Mouse (Mus musculus) forebrain, postnatal 0 days (tissue): ENCODE results near the gene Tcf25. TPM values are rescaled to one million over a fixed set of nuclear protein-coding genes. Genes with fewer than 3 reads are reported as not detected.

Experiments
- ATAC-seq: fragments of 200-750 bp; cut with Nextera tagmentation; 2 replicates; pipeline ENCODE4 v1.8.0; 2017; ENCODE audit warnings: mild to moderate bottlenecking, moderate library complexity
- DNase-seq: peaks from one replicate; pipeline ENCODE4 v3.0.0-alpha.2; 2015
- H3K27ac ChIP-seq: fragments of 300-500 bp; sonication (generic); 2 replicates; pipeline ENCODE4 v1.5.1; 2014; ENCODE audit warnings: low read depth, mild to moderate bottlenecking, antibody characterized with exemption, low read length, moderate library complexity, mixed read lengths
- H3K27me3 ChIP-seq: fragments of 300-500 bp; sonication (generic); 2 replicates; pipeline ENCODE4 v1.6.1; 2014; ENCODE audit warnings: mild to moderate bottlenecking, low read length, mixed read lengths; ENCODE audit not compliant: insufficient read depth
- H3K36me3 ChIP-seq: fragments of 300-500 bp; sonication (generic); 2 replicates; pipeline ENCODE4 v1.6.1; 2014; ENCODE audit warnings: mild to moderate bottlenecking, moderate library complexity; ENCODE audit not compliant: insufficient read depth
- H3K4me1 ChIP-seq: fragments of 300-500 bp; sonication (generic); 2 replicates; pipeline ENCODE4 v1.6.1; 2014; ENCODE audit warnings: antibody characterized with exemption; ENCODE audit not compliant: insufficient read depth
- H3K4me2 ChIP-seq: fragments of 300-500 bp; sonication (generic); 2 replicates; pipeline ENCODE4 v1.6.1; 2014; ENCODE audit warnings: low read depth, mild to moderate bottlenecking, moderate library complexity
- H3K4me3 ChIP-seq: fragments of 300-500 bp; sonication (generic); 2 replicates; pipeline ENCODE4 v1.5.1; 2014; ENCODE audit warnings: low read depth, low read length, mixed read lengths
- H3K9ac ChIP-seq: fragments of 300-500 bp; sonication (generic); 2 replicates; pipeline ENCODE4 v1.6.1; 2014; ENCODE audit warnings: mild to moderate bottlenecking
- H3K9me3 ChIP-seq: fragments of 300-500 bp; sonication (generic); 2 replicates; pipeline ENCODE4 v1.6.1; 2016; ENCODE audit warnings: low read length
- CTCF ChIP-seq: sonication (generic); IDR thresholded peaks from 2 replicates; pipeline ENCODE4 v1.5.1; 2016; ENCODE audit warnings: antibody characterized with exemption, control low read depth, low read depth
- WGBS: fragments of 180-500 bp; shearing (Covaris S2); extraction: QIAGEN DNeasy Blood & Tissue Kit; methylation state at CpG from one replicate; pipeline ENCODE4 v1.1.7; 2014; 5-methylcytosine and 5-hydroxymethylcytosine counted together
- polyA plus RNA-seq: library from polyadenylated mRNA; unstranded; fragments of >200 nt; fragmentation: Nextera tagmentation; extraction: Ambion mirVana; gene quantifications from 2 replicates; pipeline ENCODE4 v1.2.1, GENCODE M21; 2015
- total RNA-seq: library from RNA; depleted of rRNA; stranded (reverse); fragments of >200 nt; gene quantifications from 2 replicates; pipeline ENCODE4 v1.2.3, GENCODE M21; 2014

Gene Tcf25
- total and polyA plus RNA-seq, 2 experiments from 2014 or later = 296 to 434 TPM

DNA sequence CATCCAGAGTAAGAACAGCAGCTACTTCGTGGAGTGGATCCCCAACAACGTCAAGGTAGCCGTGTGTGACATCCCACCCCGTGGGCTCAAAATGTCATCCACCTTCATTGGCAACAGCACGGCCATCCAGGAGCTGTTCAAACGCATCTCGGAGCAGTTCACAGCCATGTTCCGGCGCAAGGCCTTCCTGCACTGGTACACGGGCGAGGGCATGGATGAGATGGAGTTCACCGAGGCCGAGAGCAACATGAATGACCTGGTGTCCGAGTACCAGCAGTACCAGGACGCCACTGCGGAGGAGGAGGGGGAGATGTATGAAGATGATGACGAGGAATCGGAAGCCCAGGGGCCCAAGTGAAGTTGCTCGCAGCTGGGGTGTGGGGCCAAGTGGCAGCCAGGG lies 47.8 kb downstream of the Tcf25 start:
- Histone ChIP-seq H3K9me3 (no peaks in the 10 kb centered on the region), H3K4me3 (no peak overlapping the region), H3K36me3 (peaks cover 56% of the 10 kb centered on the region), H3K27me3 (no peaks in the 10 kb centered on the region), H3K27ac (no peak overlapping the region), H3K9ac (no peak overlapping the region), H3K4me2 (no peak overlapping the region), H3K4me1 (no peaks in the 10 kb centered on the region)
- no peak for TF ChIP-seq CTCF
- ATAC-seq = no peak
- 90% methylated on average over 19 of the region's 19 CpGs for WGBS
- no peak for DNase-seq

DNA sequence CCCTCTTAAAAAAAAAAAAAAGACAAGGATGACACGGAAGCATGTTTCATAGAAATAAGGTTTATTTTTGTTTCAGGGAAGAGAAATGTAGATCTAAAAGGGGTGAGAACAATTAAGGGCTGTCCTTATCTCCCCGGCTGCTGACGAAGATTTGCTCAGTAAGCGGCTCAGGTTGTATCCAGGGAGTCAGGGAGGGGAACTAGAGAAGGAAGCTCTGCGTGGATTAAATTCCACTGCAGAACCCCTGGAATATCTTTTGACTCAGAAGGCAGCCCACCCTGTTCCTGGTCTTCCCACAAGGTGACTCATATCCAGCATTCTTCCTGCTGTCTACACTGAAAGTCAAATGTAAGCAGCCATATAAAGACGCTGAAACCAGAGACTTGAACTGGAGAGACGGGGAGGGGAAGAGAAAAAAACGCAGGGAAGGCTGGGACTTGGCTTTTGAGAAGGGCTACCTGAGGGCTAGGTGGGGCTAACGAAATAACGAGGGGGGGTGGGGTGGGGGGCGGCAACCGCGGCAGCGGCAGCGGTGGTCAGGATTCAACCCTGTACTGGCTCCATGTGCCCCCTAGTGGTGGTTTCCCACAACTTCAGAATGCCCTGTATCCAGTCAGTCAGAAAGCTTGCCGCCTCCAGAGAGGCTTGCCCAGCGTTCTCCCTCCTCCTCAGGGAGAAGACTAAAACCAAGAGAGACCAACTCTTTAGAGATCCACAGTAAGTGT lies 48.7 kb downstream of the Tcf25 start:
- no peaks in the 10 kb centered on the region for H3K4me1 ChIP-seq
- peak overlapping the region; percentile 62; the same call in 1 of the 2 replicates for H3K27ac ChIP-seq
- peaks cover 51% of the 10 kb centered on the region for H3K36me3 ChIP-seq
- DNase-seq (peak; percentile 85), ATAC-seq (peak; percentile 87)
- no peak overlapping the region for H3K9ac ChIP-seq
- no peak overlapping the region for H3K4me2 ChIP-seq
- H3K27me3 ChIP-seq = no peaks in the 10 kb centered on the region
- H3K4me3 ChIP-seq = no peak overlapping the region
- peaks cover 6% of the 10 kb centered on the region; the same call in 1 of the 2 replicates for H3K9me3 ChIP-seq
- TF ChIP-seq CTCF = peak; percentile 78
- whole genome bisulfite sequencing = 17% methylated on average over 17 of the region's 17 CpGs

DNA sequence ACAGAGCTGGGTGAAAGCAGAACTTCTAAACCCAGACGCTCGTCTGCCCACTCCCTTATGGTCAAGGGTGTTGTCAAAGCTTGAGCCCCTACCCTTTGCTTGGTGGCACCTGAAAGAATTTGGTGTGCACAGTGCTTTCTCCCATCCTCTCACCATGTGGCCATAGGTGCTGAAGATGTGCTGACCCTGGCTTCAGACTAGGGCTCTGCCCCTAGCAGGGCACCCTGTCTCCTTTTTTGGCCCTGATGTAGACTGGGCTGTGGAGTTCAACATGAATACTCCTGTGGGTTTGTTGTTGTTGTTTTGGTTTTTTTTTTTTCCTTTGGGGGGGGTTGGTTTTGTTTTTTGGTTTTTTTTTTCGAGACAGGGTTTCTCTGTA lies 49.2 kb downstream of the Tcf25 start:
- Histone ChIP-seq H3K27me3 (no peaks in the 10 kb centered on the region), H3K9me3 (peaks cover 9% of the 10 kb centered on the region; the same call in 1 of the 2 replicates), H3K36me3 (peaks cover 47% of the 10 kb centered on the region), H3K4me2 (no peak overlapping the region), H3K4me3 (no peak overlapping the region), H3K27ac (peak overlapping the region; percentile 62; the same call in 1 of the 2 replicates), H3K9ac (no peak overlapping the region), H3K4me1 (no peaks in the 10 kb centered on the region)
- no peak for TF ChIP-seq CTCF
- ATAC-seq (peak; percentile 32), DNase-seq (no peak)
- 20% methylated on average over 3 of the region's 3 CpGs for WGBS

DNA sequence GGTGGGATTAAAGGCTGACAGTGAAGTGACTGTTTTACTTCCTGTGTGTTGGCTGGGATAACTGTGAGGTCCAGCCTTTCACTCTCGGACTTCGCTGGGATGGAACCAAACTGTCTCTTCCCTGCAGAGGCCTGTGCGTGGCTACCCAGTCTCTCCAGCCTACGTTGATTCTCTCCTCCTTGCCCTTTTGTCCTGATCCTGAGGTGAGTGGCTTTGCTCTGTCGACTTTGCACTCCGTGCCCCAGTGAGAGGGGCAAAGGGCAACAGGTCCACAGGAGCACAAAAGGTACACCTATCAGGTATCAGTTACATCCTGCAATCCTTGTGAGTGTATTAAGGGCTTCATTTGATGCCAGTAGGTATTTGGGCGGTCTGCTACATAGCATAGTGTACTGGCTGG lies 49.9 kb downstream of the Tcf25 start, which contains the start of gene Def8:
Gene Def8 (plus strand): TSS at position 87 of the 400 bp plus-strand sequence.
- H3K4me3 ChIP-seq = no peak within 1 kb of the TSS
- no peaks in the 10 kb centered on the region for H3K4me1 ChIP-seq
- 80% methylated on average over 7 of the region's 7 CpGs for WGBS
- DNase-seq (no peak), ATAC-seq (no peak)
- peak within 1 kb of the TSS; percentile 62; the same call in 1 of the 2 replicates for H3K27ac ChIP-seq
- no peaks in the 10 kb centered on the region for H3K27me3 ChIP-seq
- peaks cover 40% of the 10 kb centered on the region for H3K36me3 ChIP-seq
- H3K9ac ChIP-seq = no peak within 1 kb of the TSS
- H3K4me2 ChIP-seq = no peak within 1 kb of the TSS
- H3K9me3 ChIP-seq = peaks cover 15% of the 10 kb centered on the region; the same call in 1 of the 2 replicates
- TF ChIP-seq CTCF = no peak

DNA sequence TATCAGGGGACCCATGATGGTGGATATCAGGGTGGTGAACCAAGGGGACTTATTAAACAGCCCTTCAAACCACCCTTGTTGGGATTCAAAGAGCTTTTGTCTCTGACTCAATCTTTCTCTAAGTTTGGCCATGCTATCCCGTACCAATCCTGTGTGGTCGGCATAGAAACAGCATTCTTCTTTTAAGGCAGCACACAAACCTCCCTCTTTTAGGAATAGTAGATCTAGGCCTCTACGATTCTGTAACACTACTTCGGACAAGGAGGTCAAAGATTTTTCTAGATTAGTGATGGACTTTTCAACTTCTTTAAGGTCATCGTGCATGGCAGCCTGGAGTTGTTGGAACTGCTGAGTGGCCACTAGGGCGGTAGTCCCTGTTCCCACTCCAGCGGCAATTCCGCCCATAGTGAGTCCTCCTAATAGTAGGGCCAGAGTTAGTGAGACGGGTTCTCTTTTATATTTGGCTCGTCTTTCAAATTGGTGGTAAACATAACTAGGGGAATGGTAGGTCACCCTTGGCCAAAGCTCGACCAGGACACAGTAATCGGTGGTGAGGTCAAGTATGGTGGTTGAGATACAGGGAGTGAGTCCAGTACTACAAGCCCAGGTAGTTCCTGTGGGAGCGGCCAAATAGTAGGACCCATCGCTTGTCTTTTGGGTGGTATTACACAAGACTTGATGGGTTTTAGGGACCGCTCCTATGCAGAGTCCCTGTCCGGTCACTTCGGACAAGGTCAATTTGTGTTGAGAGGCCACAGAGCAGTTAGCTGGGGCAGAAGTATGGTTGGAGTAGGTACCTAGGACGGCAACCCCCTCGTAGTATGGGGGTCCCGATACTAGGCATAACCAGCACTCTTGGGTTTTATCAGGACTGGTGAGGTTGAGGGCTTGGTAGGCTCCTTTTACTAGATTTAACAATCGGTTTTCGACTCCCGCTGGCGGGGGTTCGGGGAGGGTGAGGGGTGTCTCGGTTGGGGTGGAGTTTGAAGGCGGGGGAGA lies 53.3 kb downstream of the Tcf25 start:
- Histone ChIP-seq H3K9me3 (peaks cover 22% of the 10 kb centered on the region), H3K9ac (no peak overlapping the region), H3K27ac (no peak overlapping the region), H3K36me3 (0 out of 2 replicates have a peak, but pooled peaks cover 7% of the 10 kb centered on the region), H3K4me3 (no peak overlapping the region), H3K4me1 (no peaks in the 10 kb centered on the region), H3K4me2 (no peak overlapping the region), H3K27me3 (no peaks in the 10 kb centered on the region)
- 96% methylated on average over 27 of the region's 27 CpGs for WGBS
- DNase-seq (no peak), ATAC-seq (no peak)
- no peak for TF ChIP-seq CTCF

DNA sequence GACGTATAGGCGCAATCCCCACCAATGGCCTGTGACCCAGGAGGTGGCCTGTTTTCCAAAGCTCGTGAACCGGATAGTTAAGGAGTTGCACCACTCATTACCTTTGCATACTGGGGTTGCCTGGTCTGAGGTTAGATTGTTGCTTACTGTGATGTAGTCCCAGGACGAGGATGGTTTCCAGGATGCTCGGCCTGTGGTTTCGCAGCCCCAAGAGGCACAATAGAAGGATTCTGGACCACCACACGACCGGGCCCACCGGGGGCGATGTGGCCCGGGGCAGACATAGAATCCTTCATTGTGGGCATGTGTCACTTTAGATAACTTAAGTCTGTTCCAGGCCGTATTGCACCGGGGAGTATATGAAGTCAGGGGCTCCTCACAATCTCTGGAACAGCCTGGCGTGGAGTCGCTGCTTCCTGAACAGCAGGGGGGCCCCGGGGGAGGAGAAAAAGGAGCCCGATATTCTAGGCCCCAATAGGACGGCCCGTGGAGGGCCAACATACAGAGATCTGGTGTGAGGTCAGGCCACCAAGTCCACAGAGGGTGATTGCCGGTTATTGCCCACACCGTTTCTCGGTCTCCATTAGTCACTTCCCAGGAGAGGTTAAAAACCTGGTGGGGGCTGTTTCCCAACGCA lies 54.2 kb downstream of the Tcf25 start:
- no peak for DNase-seq

More for the DNA sequence above, 54.2 kb downstream of the Tcf25 start:
- no peak overlapping the region for H3K27ac ChIP-seq
- H3K4me1 ChIP-seq = no peaks in the 10 kb centered on the region
- H3K4me3 ChIP-seq = no peak overlapping the region
- no peak for TF ChIP-seq CTCF
- H3K9me3 ChIP-seq = peaks cover 27% of the 10 kb centered on the region
- WGBS = 95% methylated on average over 24 of the region's 24 CpGs
- H3K9ac ChIP-seq = no peak overlapping the region
- no peak for ATAC-seq
- no peaks in the 10 kb centered on the region for H3K27me3 ChIP-seq
- H3K4me2 ChIP-seq = no peak overlapping the region
- H3K36me3 ChIP-seq = 0 out of 2 replicates have a peak, but pooled peaks cover 2% of the 10 kb centered on the region
